Mouse (Mus musculus) MEL (cell line): ENCODE results near the gene Tmem267. TPM values are rescaled to one million over a fixed set of nuclear protein-coding genes. Genes with fewer than 3 reads are reported as not detected.

ENCODE experiments used
- DNase-seq: peaks from one replicate; pipeline ENCODE4 v3.0.0; 2011; ENCODE audit warnings: low read depth, low spot score
- H3K27ac ChIP-seq: 2 replicates; pipeline ENCODE4 v1.5.1; 2012; ENCODE audit warnings: low read depth, mild to moderate bottlenecking, control low read depth, low read length, moderate library complexity; ENCODE audit not compliant: control insufficient read depth
- H3K27me3 ChIP-seq, 2 experiments: fragments of 150-350 bp in 1 of 2; sonication (generic) in 1 of 2; 2 replicates each; pipeline ENCODE4 v1.6.1; 2012; ENCODE audit warnings: low read length in 2 of 2, mild to moderate bottlenecking in 2 of 2, improper control_type of control experiment in 1 of 2, moderate library complexity in 1 of 2; ENCODE audit not compliant: insufficient read depth in 2 of 2, control insufficient read depth in 1 of 2
- H3K36me3 ChIP-seq, 2 experiments: 2 replicates each; pipeline ENCODE4 v1.6.1; 2012 to 2014; ENCODE audit warnings: low read length in 2 of 2, improper control_type of control experiment in 1 of 2, inconsistent platforms in 1 of 2, mild to moderate bottlenecking in 1 of 2; ENCODE audit not compliant: insufficient read depth in 2 of 2, control insufficient read depth in 1 of 2
- H3K4me1 ChIP-seq, 2 experiments: fragments of 150-350 bp in 1 of 2; sonication (generic) in 1 of 2; 2 replicates each; pipeline ENCODE4 v1.6.1; 2012; ENCODE audit warnings: low read length in 2 of 2, improper control_type of control experiment in 1 of 2, mild to moderate bottlenecking in 1 of 2; ENCODE audit not compliant: insufficient read depth in 2 of 2, control insufficient read depth in 1 of 2
- H3K4me3 ChIP-seq, 2 experiments: fragments of 150-350 bp in 1 of 2; sonication (generic) in 1 of 2; 2 replicates each; pipeline ENCODE4 v1.5.1; 2012; ENCODE audit warnings: low read depth in 2 of 2, low read length in 2 of 2, mild to moderate bottlenecking in 2 of 2, moderate library complexity in 2 of 2, control low read depth in 1 of 2, improper control_type of control experiment in 1 of 2; ENCODE audit not compliant: control insufficient read depth in 1 of 2, insufficient read depth in 1 of 2
- H3K79me2 ChIP-seq: 2 replicates; pipeline ENCODE4 v1.6.1; 2012; ENCODE audit warnings: mild to moderate bottlenecking, low read length, moderate library complexity; ENCODE audit not compliant: control insufficient read depth, poor library complexity, insufficient read depth
- H3K9ac ChIP-seq: 2 replicates; pipeline ENCODE4 v1.6.1; 2012; ENCODE audit warnings: low read depth, mild to moderate bottlenecking, control low read depth, low read length, moderate library complexity; ENCODE audit not compliant: control insufficient read depth, poor library complexity, severe bottlenecking
- H3K9me3 ChIP-seq: fragments of 150-350 bp; sonication (generic); replicated peaks from 2 replicates; pipeline ENCODE4 v1.6.1; 2012; ENCODE audit warnings: mild to moderate bottlenecking, low read length, improper control_type of control experiment, moderate library complexity; ENCODE audit not compliant: insufficient read depth
- BHLHE40 ChIP-seq: IDR thresholded peaks from 2 replicates; pipeline ENCODE4 v1.6.1; 2012; ENCODE audit warnings: low read depth, mild to moderate bottlenecking, inconsistent platforms, low read length, improper control_type of control experiment, borderline replicate concordance
- CHD1 ChIP-seq: IDR thresholded peaks from 2 replicates; pipeline ENCODE4 v1.6.1; 2012; ENCODE audit warnings: low read depth, mild to moderate bottlenecking, inconsistent platforms, low read length, improper control_type of control experiment
- CHD2 ChIP-seq: IDR thresholded peaks from 2 replicates; pipeline ENCODE4 v1.6.1; 2011; ENCODE audit warnings: low read length, improper control_type of control experiment
- E2F4 ChIP-seq: IDR thresholded peaks from 2 replicates; pipeline ENCODE4 v1.6.1; 2011; ENCODE audit warnings: low read depth, low read length, improper control_type of control experiment, borderline replicate concordance
- EP300 ChIP-seq, 2 experiments: IDR thresholded peaks; 2 replicates each; pipeline ENCODE4 v1.6.1; 2011; ENCODE audit warnings: improper control_type of control experiment in 2 of 2, low read length in 2 of 2, low read depth in 1 of 2, mild to moderate bottlenecking in 1 of 2
- GABPA ChIP-seq: IDR thresholded peaks from 2 replicates; pipeline ENCODE4 v1.6.1; 2012; ENCODE audit warnings: low read depth, mild to moderate bottlenecking, inconsistent platforms, low read length, improper control_type of control experiment, moderate library complexity
- GATA1 ChIP-seq: IDR thresholded peaks from 2 replicates; pipeline ENCODE4 v1.6.1; 2011; ENCODE audit warnings: low read depth, low read length, improper control_type of control experiment
- KAT2A ChIP-seq: conservative IDR thresholded peaks from 2 replicates; pipeline ENCODE4 v1.6.1; 2012; ENCODE audit warnings: low read depth, low read length, improper control_type of control experiment, inconsistent platforms
- MAX ChIP-seq: IDR thresholded peaks from 2 replicates; pipeline ENCODE4 v1.6.1; 2011; ENCODE audit warnings: low read length, improper control_type of control experiment
- MAZ ChIP-seq: IDR thresholded peaks from 2 replicates; pipeline ENCODE4 v1.6.1; 2012; ENCODE audit warnings: low read depth, mild to moderate bottlenecking, inconsistent platforms, low read length, improper control_type of control experiment
- MEF2A ChIP-seq: IDR thresholded peaks from 2 replicates; pipeline ENCODE4 v1.6.1; 2014; ENCODE audit warnings: low read depth, mild to moderate bottlenecking, inconsistent platforms, low read length, improper control_type of control experiment; ENCODE audit not compliant: poor library complexity, insufficient replicate concordance, severe bottlenecking; ENCODE audit errors: extremely low read depth
- NRF1 ChIP-seq: IDR thresholded peaks from 2 replicates; pipeline ENCODE4 v1.6.1; 2014; ENCODE audit warnings: low read depth, mild to moderate bottlenecking, inconsistent platforms, low read length, improper control_type of control experiment, moderate library complexity; ENCODE audit not compliant: poor library complexity, insufficient read depth, severe bottlenecking
- RAD21 ChIP-seq: IDR thresholded peaks from 2 replicates; pipeline ENCODE4 v1.6.1; 2011; ENCODE audit warnings: mild to moderate bottlenecking, low read depth, low read length, improper control_type of control experiment
- RCOR1 ChIP-seq: IDR thresholded peaks from 2 replicates; pipeline ENCODE4 v1.6.1; 2012; ENCODE audit warnings: low read depth, mild to moderate bottlenecking, inconsistent platforms, low read length, improper control_type of control experiment
- SIN3A ChIP-seq: IDR thresholded peaks from 2 replicates; pipeline ENCODE4 v1.6.1; 2012; ENCODE audit warnings: low read length, improper control_type of control experiment, inconsistent platforms
- TBP ChIP-seq: IDR thresholded peaks from 2 replicates; pipeline ENCODE4 v1.8.0; 2011; ENCODE audit warnings: low read depth, low read length, improper control_type of control experiment
- USF2 ChIP-seq, 2 experiments: IDR thresholded peaks; 2 replicates each; pipeline ENCODE4 v1.6.1; 2011 to 2012; ENCODE audit warnings: improper control_type of control experiment in 2 of 2, low read length in 2 of 2, borderline replicate concordance in 1 of 2, inconsistent platforms in 1 of 2, low read depth in 1 of 2, mild to moderate bottlenecking in 1 of 2; ENCODE audit not compliant: insufficient read depth in 1 of 2
- ZKSCAN1 ChIP-seq: IDR thresholded peaks from 2 replicates; pipeline ENCODE4 v1.6.1; 2012; ENCODE audit warnings: low read depth, mild to moderate bottlenecking, inconsistent platforms, low read length, improper control_type of control experiment, moderate library complexity
- ZMIZ1 ChIP-seq: IDR thresholded peaks from 2 replicates; pipeline ENCODE4 v1.6.1; 2012; ENCODE audit warnings: low read depth, mild to moderate bottlenecking, inconsistent platforms, low read length, improper control_type of control experiment, moderate library complexity
- ZNF384 ChIP-seq: IDR thresholded peaks from 2 replicates; pipeline ENCODE4 v1.6.1; 2012; ENCODE audit warnings: low read depth, mild to moderate bottlenecking, inconsistent platforms, low read length, improper control_type of control experiment
- polyA plus RNA-seq, 2 experiments: library from polyadenylated mRNA; stranded (reverse) in 1 of 2; unstranded in 1 of 2; fragments of >175 nt in 1 of 2; fragments of >200 nt in 1 of 2; gene quantifications; 2 replicates each; pipeline versions ENCODE4 v1.2.1 to v1.2.4; 2012; ENCODE audit warnings: low replicate concordance in 2 of 2, low read depth in 1 of 2; ENCODE audit not compliant: insufficient read length in 2 of 2, insufficient read depth in 1 of 2, missing spikeins in 1 of 2
- total RNA-seq: library from RNA; depleted of rRNA; stranded (reverse); fragments of 300-350 nt; gene quantifications from 2 replicates; pipeline ENCODE4 v1.2.3, GENCODE M21; 2012

Gene Tmem267
- total and polyA plus RNA-seq, 3 experiments: 3.9 to 8.3 TPM; not detected in 1

DNA sequence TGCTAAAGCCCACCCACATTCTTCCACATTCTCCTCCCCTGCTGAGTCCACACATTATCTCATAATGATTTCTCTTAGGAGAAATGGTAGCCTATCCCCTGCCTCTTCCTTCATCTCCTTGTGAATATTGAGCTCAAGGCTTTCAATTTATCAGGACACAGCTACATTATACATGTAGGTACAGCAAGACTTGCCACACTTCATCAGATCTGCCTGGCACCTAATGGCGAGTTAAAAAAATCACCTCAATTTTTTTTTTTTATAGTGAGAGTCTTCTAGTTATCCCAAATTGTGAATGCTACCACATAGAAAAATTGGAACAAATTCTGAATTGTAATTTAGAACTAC lies 161.8 kb downstream of the Tmem267 start:
- Histone ChIP-seq H3K9ac (no peak overlapping the region), H3K36me3 (no peaks in the 10 kb centered on the region), H3K27me3 (no peaks in the 10 kb centered on the region)
- DNase-seq: no peak
- no peak for TF ChIP-seq RCOR1
- TF ChIP-seq CHD2: no peak
- TF ChIP-seq TBP: no peak
- no peak for TF ChIP-seq MAX
- TF ChIP-seq ZKSCAN1: no peak
- TF ChIP-seq E2F4: no peak
- no peak for TF ChIP-seq ZNF384
- TF ChIP-seq, all 39 proteins: peak for 0
- no peaks in the 10 kb centered on the region for H3K9me3 ChIP-seq
- no peaks in the 10 kb centered on the region for H3K4me1 ChIP-seq
- H3K27ac ChIP-seq: no peak overlapping the region
- no peaks in the 10 kb centered on the region for H3K79me2 ChIP-seq
- H3K4me3 ChIP-seq: no peak overlapping the region

DNA sequence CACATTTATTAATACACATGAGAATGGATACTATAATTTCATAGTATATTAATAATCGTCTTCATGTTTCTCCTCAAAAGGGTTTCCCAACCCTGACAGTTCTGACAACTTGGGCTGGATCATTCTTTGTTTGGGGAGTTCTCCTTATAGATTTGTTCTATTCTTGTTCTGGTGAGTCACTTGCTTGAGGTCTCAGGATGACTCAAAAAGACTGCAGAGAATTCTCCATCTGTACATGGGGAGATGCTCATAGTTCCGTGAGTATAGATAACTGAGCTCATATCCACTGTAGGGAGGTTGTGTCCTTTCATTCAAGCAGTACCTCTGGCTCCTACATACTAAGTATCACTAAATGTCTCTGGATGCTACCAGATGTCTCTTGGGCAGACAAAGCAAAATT lies 166.9 kb downstream of the Tmem267 start:
- Histone ChIP-seq H3K27ac (no peak overlapping the region), H3K9me3 (no peaks in the 10 kb centered on the region), H3K79me2 (no peaks in the 10 kb centered on the region), H3K27me3 (no peaks in the 10 kb centered on the region), H3K36me3 (no peaks in the 10 kb centered on the region), H3K4me1 (no peaks in the 10 kb centered on the region), H3K4me3 (no peak overlapping the region), H3K9ac (no peak overlapping the region)
- TF ChIP-seq GATA1 (no peak), MAX (no peak), SIN3A (no peak)
- no peak for DNase-seq

DNA sequence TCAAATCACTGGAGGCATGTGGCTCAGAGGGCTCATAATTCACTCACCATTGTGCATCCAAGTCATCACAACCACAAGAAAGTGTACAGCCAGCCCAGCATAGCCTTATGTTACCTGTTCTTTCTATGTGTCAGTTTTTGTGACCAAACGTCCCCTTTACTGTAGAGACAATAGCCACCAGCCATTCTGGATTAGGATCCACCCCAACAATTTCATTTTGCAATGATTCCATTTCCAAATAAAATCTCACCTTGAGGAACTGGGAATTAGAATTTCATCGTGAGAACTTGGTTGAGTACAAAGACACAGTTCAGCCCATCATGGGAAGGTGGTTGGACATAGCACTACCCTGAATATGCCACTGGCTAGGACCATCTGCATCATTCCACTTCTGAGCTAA lies 168.4 kb downstream of the Tmem267 start:
- Histone ChIP-seq H3K79me2 (no peaks in the 10 kb centered on the region), H3K27ac (no peak overlapping the region), H3K36me3 (no peaks in the 10 kb centered on the region), H3K4me1 (no peaks in the 10 kb centered on the region), H3K9ac (no peak overlapping the region), H3K27me3 (no peaks in the 10 kb centered on the region), H3K9me3 (no peaks in the 10 kb centered on the region), H3K4me3 (no peak overlapping the region)
- TF ChIP-seq EP300 (IDR thresholded peaks at IDR 0.05; ENCODE audit: low read depth in 1 of 2, low read length in 2 of 2): no peak
- TF ChIP-seq RAD21: no peak
- TF ChIP-seq GABPA: no peak
- no peak for TF ChIP-seq USF2 (IDR thresholded peaks at IDR 0.05; ENCODE audit: borderline replicate concordance in 1 of 2, insufficient read depth in 1 of 2, low read depth in 1 of 2, low read length in 2 of 2)
- TF ChIP-seq ZMIZ1: no peak
- TF ChIP-seq MEF2A: no peak
- no peak for TF ChIP-seq CHD2
- TF ChIP-seq MAZ: no peak
- no peak for TF ChIP-seq CHD1
- TF ChIP-seq BHLHE40: no peak
- TF ChIP-seq NRF1: no peak
- TF ChIP-seq KAT2A: no peak
- no peak for TF ChIP-seq MAX
- no peak for DNase-seq
